Mouse (Mus musculus) small intestine, adult 2 months (tissue): Measurements from ENCODE around the gene Fam49a.

ENCODE experiments used
- CTCF ChIP-seq: fragments of 200-500 bp; IDR thresholded peaks from 2 replicates; pipeline ENCODE4 v1.5.1; 2012; ENCODE audit warnings: low read depth, mild to moderate bottlenecking, control low read depth, inconsistent platforms, low read length, moderate library complexity, mixed read lengths; ENCODE audit not compliant: insufficient replicate concordance, insufficient read length; ENCODE audit errors: extremely low read depth
- POLR2A ChIP-seq: fragments of 200-500 bp; IDR thresholded peaks from 2 replicates; pipeline ENCODE4 v1.6.1; 2012; ENCODE audit warnings: low read depth, mild to moderate bottlenecking, control low read depth, inconsistent platforms, low read length, moderate library complexity

GRCm38 (mm10) chr12:12263371-12263791 is 1.4 kb downstream of the Fam49a start:
- TF ChIP-seq CTCF (no peak), POLR2A (no peak)
